Mouse (Mus musculus): Measurements from ENCODE around the gene Dlk1.

The Dlk1 gene

DNA sequence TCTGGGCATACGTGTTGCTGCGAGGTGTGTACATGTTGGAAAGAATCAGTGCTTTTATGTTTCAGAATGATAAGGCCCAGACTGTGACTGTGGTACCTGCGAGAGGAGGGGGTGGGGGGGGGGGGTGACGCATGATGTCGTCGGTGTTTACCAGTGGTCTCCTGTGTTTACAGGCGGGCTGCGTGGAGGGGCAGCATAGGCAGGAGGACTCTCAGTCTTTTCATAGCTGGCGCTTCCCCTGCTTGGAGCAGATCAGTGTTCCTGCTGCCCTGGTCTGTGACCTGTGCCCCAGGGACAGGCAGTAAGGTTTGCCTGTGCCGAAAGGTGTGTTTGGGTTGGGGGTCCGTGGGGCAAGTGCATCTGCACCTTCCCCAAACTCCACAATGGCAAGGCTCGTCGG, at the start of gene Dlk1:
TSS of gene Dlk1 (plus strand) at position 232 of the 400 bp plus-strand sequence.
- no peak for DNase-seq (ENCODE audit: low read depth, low spot score)

DNA sequence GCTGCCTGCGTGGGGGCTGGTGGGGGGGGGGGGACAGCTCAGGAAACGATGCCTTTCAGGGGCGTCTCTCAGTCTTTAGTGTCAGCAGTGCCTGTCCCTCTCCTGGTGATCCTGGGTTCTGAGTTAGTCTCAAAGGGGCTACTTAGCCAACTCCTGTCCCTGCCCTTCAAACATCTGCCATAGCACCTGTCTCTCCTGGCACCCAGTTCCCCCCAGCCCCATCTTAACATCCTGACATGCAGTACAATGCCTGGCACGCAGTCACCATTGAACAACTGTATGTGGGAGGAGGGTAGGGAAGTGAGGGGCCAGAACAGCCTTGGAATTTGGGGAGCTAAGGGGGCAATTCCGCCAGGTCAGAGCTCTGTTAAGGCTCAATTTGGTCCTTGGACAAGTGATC, 49.7 kb upstream of the Dlk1 start:
- DNase-seq (ENCODE audit: low read depth, low spot score), result no peak

DNA sequence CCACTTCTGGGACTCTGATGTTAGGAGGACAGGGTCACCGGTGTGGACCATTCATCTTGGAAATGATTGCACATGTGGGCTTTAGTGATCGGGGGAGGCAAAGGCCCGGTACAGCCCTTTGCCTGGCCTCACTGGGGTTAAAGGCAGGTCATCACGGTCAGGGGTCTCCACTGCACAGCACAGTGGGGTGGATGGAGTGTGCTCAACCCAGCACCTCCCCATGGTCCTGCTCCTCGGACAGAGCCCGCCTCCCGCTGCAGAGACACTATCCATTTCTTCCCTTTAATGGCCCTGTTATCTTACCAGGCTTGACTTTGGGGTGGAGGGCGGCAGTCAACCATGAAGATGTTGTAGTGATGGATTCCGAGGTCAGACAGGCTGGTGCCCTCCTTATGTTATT, 48.9 kb upstream of the Dlk1 start:
- DNase-seq (ENCODE audit: low read depth, low spot score), result no peak

GRCm38 (mm10) chr12:109406018-109406417, 46.6 kb upstream of the Dlk1 start:
- DNase-seq (ENCODE audit: low read depth, low spot score), result no peak

- no peak for DNase-seq (ENCODE audit: low read depth, low spot score)
Measured at GRCm38 (mm10) chr12:109410723-109411122, 41.9 kb upstream of the Dlk1 start.

GRCm38 (mm10) chr12:109411172-109412070, 41.2 kb upstream of the Dlk1 start:
- no peak for DNase-seq (ENCODE audit: low read depth, low spot score)

- DNase-seq (ENCODE audit: low read depth, low spot score), result no peak
Measured at GRCm38 (mm10) chr12:109412071-109412440, 40.6 kb upstream of the Dlk1 start.

- no peak for DNase-seq (ENCODE audit: low read depth, low spot score)
Measured at GRCm38 (mm10) chr12:109412675-109413074, 39.9 kb upstream of the Dlk1 start.

GRCm38 (mm10) chr12:109413321-109413720, 39.3 kb upstream of the Dlk1 start:
- no peak for DNase-seq (ENCODE audit: low read depth, low spot score)

GRCm38 (mm10) chr12:109416681-109417080, 35.9 kb upstream of the Dlk1 start:
- no peak for DNase-seq (ENCODE audit: low read depth, low spot score)

DNA sequence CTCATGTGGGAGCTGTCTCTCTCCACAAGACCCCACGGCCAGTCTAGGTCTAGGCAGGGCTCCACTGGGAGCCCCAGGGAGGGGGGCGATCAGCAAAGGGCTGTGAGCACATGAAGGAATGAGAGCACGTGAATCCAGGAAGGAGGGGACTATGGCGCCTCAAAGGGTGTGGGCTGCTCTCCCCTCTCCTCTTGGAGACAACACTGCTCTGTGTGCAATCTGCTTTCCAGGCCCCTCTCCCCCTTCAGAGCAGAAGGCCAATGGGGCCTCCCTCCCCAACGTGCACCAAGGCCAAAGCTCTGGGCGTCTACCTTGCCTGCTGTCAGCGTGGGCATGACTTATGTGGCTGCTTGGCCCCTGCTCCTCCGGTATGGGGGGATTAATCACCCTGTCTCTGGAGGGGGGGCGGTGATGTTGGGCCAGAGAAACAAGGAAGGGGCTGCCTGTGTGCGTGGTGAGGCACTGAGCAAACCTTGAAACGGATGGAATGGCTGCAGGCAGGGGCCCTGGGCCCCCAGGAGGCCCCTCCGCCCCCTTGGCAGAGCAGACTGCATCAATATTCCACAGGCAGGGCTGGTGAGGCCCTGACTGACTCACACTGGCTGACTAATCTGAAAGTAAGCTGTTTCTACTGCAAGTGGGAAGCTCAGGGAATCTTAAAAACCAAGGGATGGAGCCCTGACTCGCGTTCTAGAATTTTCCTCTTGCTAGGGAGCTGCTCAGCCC, 35.0 kb upstream of the Dlk1 start:
- DNase-seq (ENCODE audit: low read depth, low spot score), result no peak

GRCm38 (mm10) chr12:109420006-109420405, 32.6 kb upstream of the Dlk1 start:
- no peak for DNase-seq (ENCODE audit: low read depth, low spot score)

GRCm38 (mm10) chr12:109423163-109423562, 29.5 kb upstream of the Dlk1 start:
- DNase-seq (ENCODE audit: low read depth, low spot score), result no peak

DNA sequence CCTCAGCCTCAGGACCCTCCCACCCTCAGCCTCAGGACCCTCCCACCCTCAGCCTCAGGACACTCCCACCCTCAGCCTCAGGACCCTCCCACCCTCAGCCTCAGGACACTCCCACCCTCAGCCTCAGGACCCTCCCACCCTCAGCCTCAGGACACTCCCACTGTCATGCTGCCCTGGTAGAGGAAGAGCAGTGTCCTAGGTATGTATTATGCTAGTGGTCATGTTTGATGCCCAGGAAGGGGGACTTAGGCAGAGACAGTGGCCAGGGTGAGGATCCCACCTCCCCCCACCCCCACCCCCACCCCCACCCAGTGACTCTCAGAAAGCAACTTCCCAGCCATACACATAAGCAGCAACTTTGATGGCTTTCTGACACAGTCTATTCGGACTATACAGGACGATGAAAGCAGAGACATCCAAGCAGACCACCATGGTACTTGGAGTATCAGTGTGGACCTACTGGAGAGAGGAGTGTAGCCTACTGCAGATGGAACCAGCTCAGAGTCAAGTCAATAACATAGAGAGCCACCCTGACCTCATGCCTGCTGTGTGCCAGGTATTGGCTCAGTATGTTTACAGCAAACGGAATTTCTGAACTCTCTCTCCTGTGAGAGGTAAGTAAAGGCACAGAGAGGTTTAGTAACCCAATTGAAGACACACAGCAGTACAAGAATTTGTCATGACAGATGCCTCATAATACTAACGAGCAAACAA, 28.8 kb upstream of the Dlk1 start:
- DNase-seq (ENCODE audit: low read depth, low spot score), result no peak

GRCm38 (mm10) chr12:109424753-109425332, 27.8 kb upstream of the Dlk1 start:
- no peak for DNase-seq (ENCODE audit: low read depth, low spot score)

DNA sequence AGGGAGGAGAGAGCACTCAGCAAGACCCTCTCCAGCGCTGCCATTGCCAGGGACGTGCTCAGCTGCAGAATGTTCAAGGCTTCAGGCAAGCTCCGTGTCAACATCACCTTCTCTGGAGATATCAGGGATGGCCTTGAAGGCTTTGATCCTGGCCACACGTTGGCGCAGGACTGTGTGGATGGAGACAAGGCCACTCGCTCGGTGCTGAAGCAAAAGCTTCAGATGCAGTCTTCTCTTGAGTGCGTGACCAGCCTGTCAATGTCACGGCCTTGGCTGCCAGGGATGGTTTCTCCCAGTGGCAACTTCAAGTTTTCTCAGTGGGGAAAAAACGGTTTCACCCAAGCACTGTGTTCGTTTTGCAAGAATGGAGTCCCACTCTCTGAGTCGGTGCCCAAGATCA, 26.6 kb upstream of the Dlk1 start:
- no peak for DNase-seq (ENCODE audit: low read depth, low spot score)

GRCm38 (mm10) chr12:109432475-109433130, 20.0 kb upstream of the Dlk1 start:
- DNase-seq (ENCODE audit: low read depth, low spot score), result no peak

- no peak for DNase-seq (ENCODE audit: low read depth, low spot score)
Measured at GRCm38 (mm10) chr12:109436367-109436807, 16.2 kb upstream of the Dlk1 start.

DNA sequence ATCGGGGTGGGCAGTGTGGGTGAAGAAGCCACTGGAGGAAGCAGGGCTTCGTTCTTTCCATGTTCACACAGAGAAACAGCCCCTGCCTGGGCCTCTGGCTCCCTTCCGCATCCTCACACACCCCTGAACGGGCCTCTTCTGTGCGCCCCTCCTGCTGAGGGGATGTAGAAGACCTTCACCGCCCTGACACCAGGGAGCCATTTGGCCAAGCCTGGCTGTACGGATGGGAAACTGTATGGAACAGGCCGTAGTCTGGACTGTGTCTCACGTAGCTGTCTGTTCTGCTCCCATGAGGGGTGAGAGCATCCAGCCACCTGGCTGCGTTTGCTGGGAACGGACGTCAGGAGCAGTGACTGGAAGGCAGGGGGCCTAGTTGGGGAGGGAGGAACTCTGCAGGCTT, 15.8 kb upstream of the Dlk1 start:
- no peak for DNase-seq (ENCODE audit: low read depth, low spot score)

DNA sequence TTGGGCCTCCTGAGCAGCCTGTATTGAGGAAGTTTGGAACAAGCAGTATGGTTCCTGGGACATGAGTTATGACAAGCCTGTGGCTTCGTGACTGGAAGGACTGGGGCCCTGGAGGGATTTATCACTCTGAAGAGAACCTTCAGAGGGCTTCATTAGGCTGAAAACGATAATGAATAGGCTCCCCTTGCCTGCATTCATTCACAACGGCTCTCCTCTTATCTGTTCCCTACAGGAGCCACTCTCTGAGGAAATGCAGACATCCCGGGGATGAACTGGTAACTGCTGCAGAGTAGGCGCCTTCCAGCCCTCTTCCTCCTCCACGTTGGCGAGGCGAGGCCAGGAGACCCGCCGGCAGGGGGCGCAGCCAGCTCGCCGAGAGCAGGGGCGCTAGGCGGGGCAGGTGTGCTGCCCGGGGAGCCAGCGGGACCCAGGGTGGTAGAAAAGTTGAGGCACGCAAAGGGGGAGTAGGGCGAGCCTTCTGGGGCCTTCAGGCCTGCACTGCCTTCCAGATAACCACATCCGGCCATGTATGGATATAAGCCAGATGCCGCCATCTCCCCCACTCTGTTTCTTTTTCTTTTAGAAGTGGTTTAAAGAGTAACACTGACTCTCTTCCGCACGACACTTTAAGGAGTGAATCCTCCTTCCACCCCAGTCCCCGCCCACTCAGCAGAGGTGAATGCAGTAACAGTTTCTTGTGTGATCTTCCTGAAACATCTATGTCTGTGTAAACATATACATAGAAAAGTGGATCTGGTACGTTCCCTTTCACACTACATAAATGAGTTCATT, 14.9 kb upstream of the Dlk1 start:
- DNase-seq (ENCODE audit: low read depth, low spot score), result no peak

GRCm38 (mm10) chr12:109438383-109438782, 14.2 kb upstream of the Dlk1 start:
- no peak for DNase-seq (ENCODE audit: low read depth, low spot score)
